Mouse (Mus musculus) E14TG2a.4 (cell line): ENCODE data around the gene Ptger3.

Experiments used
- CTCF ChIP-seq: conservative IDR thresholded peaks from 2 replicates; pipeline ENCODE4 v1.5.1; 2014; ENCODE audit warnings: low read length
- NANOG ChIP-seq: IDR thresholded peaks from 2 replicates; pipeline ENCODE4 v1.6.1; 2014; ENCODE audit warnings: borderline replicate concordance, low read length, mixed read lengths

- TF ChIP-seq CTCF (no peak), NANOG (no peak)
These were observed 957 bp downstream of the Ptger3 start for GRCm38 (mm10) chr3:157567566-157568132.
